Mouse (Mus musculus) activated CD4-positive, CD25-positive, alpha-beta regulatory T cell, adult 4 months (primary cell): ENCODE measurements around the gene Gm17334. TPM values are rescaled to one million over a fixed set of nuclear protein-coding genes. Genes with fewer than 3 reads are reported as not detected.
"Not testable (repeated sequence)": the region's sequence is repeated elsewhere in the genome, so short reads cannot be mapped to it uniquely, and the experiment has no call there.

ENCODE experiments used
- ATAC-seq: one replicate; pipeline ENCODE4 v1.8.0; 2017
- polyA plus RNA-seq, 2 experiments: library from polyadenylated mRNA; unstranded; fragments of 100-300 nt; shearing (Covaris generic); gene quantifications; one replicate each; pipeline ENCODE4 v1.2.1; 2017

Gene Gm17334
- polyA plus RNA-seq, 2 experiments from 2014 or later, result 4.9 to 6.2 TPM

DNA sequence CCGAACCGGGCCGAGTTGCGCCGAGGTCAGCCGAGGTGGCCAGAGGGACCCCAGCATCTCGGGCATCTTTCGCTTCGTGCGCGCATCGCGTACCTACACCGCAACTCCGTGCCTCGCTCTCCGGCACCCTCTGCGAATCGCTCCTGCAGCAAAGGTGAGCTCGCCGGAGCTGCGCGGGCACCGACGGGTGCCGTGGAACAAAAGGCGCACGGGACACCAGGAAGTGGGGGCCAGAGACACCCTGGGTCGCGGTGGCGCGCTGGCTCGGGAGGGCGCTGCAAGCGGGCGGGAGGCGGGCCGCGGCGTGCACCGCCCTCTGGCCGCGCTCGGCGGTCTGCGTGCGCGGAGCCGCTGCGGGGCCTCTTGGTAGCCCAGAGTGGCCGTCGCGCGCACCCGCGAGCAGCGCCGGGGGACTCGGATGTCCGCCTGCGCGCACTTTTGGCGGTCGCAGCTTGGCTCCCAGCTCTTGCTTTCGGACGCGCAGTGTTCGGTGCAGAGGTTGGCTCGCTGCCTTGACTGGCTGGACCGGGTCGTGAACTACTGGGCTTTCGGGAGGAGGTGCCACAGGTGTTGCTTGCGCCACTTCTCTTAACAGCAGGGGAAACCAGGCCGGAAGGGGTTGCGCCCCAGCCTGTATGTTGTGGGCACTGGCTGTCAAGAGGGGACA lies 2.7 kb downstream of the Gm17334 start:
- ATAC-seq, result peak; percentile 11

DNA sequence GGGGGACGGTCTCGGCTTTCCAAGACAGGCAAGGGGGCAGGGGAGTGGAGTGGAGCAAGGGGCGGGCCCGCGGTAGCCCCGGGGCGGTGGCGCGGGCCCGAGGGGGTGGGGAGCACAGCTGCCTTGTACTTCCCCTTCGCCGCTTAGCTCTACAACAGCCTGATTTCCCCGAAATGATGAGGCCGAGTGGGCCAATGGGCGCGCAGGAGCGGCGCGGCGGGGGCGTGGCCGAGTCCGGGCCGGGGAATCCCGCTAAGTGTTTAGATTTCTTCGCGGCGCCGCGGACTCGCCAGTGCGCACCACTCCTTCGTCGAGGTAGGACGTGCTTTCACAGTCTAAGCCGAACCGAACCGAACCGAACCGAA lies 3.2 kb downstream of the Gm17334 start, which contains the start of gene Irf1:
Gene Irf1 (plus strand): TSS at position 255 of the 365 bp plus-strand sequence.
- ATAC-seq, result peak; percentile 88

DNA sequence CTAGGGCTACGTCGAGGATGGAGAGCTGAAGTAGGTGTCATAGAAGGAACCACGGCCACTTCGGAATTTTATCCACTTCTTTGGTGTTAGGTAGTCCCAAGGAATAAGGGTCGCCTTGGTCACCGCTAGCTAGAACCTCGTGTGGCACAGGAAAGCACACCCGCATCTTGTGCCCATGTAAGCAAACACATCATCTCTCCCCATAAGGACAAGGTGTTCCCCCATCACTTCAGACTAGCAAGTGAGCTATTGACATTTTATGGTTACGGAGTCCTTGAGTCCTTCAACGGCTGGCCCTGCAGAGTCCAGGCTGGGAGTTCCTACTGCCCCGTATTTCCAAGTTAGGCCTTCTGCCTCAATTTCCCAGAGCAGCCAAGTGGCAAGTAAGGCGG lies 3.8 kb downstream of the Gm17334 start:
- ATAC-seq, result no peak

DNA sequence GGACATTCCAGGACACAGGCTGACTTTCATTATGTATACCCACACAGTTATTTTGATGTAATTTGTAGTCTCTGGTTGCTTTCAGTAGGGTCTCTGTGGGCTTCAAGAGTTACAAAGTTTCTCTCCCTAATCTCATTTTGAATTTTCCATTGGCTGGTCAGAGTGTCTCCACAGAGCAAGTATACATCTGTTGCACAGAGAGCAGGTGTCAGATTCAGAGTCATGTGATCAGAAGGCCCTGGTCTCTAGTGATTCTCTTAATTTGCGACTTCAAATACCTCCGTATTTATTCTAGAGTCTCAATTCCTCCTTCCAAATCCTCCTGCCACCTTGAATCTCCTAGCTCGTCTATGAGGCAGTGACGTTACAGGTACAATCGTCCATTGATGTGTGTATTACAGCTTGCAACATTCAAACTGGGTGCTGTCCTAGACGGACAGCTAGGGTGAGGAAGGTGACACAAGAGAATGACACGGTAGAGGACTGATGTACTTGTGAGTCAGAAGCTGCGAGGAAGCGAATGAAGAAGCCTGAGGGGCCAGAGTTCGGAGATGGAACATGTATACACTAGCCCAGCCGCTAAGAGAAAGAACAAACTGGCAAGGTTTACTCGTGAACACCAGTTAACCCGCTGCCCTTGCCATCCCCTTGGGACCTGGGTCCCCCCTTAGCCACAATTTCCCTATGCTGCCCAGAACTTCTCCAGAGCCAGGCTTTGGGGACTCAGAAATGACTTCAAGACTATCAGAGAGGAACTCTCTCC lies 4.4 kb downstream of the Gm17334 start:
- ATAC-seq, result no peak

DNA sequence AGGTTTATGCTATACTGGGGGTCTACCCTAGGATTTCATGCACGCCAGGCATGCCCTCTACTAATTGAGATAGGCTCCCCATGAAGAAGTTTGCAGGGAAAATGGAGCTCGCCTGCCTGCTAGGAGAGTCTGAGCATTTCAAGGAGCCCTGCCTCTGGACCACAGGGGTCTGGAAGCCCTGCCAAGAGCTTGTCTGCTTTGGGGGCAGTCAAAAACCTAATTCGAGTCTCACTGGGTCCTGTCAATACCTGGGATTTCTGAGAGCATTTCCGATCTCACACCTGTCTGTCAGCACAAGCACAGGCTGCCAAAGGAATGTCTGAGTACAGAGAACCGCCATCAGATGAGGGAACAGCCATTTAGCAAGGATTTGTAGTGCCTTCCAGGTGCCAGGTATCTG lies 8.4 kb downstream of the Gm17334 start:
- no peak for ATAC-seq

DNA sequence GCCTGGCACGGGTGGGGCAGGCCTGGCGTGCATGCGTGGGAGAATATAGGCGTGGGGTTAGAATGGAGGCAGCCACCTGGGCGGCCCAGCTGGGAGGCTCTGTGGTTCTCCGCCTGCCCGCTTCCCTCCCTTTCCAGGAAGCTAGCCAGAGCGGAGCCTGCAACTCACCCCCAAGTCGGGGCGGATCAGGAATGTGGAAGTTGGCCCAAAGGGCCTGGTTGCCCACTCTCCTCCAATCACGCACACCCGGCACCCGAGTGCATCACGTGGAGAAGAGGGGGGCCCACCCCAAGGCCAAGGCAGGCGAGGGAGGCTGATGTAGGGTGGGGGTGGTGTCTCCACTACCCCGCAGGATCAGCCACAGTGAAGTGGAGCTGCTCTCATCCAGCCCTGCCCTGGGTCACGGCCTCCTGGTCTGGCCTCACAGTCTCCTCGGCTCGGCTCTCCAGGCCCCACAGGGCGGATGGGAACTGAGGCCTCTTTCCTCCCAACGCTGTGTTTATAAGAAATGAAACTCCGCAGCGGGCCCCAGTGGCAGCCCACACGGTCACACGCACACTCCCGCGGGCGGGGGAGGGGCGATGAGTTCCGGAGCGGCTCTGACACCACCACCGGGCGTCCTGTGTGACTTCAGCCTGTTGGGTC lies 9.4 kb downstream of the Gm17334 start:
- ATAC-seq, result peak; percentile 79

DNA sequence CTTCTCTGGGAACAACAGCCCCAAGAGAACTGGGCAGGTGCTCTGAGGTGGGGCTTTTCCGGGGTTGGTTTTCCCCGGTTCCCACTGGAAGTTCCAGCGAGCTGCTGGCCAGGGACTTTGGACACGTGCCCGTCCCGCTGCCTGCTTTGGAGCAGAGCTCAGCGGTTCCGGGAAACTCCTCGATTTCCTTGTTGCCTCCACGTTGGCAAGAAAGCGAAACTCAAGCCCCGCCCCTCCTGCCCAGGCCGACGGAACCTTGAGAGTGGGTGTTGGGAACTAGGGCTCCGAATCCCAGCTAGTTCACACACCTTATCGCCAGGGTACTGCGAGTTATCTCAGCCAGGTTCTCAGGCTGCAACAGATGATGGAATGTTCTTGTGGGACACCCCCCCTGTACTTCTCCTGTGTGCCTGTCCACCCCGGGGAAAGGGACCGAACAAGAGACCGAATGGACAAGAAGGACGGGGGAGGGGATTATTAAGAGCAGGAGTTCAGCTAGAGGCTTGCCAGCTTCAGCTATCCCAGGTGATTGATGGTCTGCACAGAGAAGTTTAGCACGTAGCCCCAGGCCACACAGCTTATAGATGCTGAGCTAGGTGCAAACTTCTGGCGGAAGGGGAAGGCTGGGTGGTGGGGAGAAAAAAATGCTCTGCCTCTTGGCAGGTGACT lies 10.0 kb downstream of the Gm17334 start:
- ATAC-seq, result peak; percentile 5

DNA sequence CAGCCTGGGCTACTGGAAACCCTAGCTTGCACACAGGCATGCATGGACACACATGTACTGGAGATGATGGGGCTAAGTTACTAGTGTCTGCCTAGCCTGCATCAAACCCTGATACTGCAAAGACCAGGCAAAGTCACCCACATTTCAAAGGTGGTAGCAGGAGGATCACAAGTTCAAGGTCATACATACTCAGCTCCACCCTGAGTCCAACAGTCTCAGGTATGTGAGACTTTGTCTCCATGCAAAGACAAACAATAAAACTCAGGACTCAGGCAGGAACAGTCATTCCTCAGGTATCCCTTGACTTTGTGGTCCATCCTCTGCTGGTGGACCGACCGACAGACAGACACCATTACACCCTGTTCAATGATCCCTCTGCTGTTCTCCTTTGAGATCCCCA lies 10.6 kb downstream of the Gm17334 start:
- no peak for ATAC-seq

DNA sequence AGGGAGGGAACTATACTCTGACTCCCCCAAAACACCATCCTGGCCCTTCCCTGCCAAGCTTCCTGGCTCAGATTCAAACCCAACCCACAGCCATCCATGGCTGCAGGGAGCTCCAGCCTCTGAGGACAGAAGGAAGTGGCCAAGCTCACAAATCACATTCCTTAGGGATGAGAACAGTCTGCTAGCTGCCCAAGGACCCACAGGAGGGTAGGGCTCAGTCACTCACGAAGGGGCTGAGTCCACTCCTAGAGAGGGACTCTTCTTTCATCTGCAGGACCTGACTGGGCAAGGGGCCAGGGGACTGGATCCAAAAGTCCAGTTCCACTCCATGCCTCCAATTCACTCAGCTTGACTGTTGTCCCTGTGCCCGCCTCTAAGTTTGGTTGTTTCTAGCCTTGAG lies 11.2 kb downstream of the Gm17334 start:
- ATAC-seq, result no peak

DNA sequence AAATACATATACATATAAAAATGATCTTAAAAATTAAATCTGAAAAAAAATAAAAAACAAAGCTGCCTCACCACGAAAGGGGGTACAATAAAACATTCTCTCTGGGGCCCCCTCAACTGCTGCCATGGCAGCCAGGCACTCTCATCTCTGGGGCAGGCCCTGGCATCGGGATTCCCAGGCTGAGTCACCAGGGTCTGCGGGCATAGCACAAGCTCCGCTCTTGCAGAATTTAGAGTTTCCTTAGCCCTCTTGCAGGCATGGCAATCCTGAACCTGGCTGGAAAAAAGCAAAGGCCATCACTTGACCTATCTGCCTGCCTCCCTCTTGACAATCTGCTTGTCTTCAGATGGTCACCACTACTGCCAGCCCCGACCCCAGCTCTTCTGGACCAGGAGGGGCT lies 11.7 kb downstream of the Gm17334 start:
- no peak for ATAC-seq

DNA sequence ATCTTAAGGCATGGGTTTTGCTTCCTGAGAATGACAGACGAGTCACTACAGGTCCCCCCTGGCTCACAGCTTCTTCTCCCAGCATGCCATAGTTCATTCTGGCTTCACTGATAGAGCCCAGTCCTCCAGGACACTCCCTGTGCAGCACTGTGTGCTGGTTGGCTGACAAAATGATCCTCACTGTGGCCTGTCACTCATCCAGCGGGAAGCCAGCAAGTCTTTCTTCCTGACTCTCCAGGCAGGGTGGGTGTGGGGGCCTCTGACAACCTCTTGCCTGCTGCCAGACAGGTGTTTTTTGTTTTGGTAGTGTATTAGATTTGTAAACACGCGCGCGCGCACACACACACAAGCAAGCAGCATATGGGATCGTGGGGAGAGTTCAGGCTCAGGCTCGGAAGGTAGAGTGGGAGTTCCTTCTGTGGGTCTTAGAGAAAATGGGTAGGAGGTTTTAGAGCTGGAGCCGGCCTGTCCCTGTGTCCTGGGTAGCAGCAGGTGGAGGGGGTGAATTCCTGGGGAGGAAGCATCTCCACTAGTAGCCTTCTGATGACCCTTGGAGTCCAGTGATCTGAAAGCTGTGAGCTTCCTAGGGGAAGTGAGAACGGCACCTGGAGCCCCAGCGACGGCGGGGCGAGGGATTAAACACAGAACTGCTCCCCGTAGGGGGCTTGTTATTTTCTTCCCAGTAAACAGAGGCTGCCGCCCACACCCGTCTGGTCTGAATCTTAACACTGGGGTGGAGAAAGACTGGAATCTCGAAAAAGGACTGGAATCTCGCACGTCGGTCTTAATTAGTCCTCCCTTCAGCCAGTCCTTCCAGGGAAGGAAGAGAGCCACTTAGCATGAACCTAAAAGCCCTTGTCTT lies 13.2 kb downstream of the Gm17334 start:
- no peak for ATAC-seq

DNA sequence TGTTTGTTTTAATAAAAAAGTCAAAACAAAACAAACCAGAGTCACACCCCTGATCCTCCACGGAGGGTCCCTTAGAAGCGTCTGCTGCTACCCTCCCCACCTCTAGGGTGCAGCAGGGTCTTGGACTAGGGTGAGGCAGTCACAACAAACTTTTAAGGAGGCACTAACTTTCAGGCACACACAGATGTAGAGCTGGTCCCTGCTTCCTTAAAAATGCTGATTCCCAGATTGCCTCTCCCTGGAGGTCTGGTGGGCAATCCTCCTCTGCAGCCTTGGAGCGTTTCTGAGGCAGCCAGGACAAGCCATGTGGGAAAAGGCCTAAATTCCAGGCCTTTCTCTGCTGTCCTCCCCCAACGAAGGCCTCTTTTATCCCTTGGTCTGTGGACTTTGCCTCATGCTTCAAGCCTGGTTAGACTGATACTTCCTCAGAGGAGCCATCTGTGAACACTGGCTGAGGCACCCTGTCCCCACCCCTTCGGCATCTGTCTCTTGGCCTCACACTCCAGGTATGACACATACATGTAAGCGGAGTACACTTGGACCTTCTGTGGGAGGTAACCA lies 14.1 kb downstream of the Gm17334 start:
- ATAC-seq, result no peak

DNA sequence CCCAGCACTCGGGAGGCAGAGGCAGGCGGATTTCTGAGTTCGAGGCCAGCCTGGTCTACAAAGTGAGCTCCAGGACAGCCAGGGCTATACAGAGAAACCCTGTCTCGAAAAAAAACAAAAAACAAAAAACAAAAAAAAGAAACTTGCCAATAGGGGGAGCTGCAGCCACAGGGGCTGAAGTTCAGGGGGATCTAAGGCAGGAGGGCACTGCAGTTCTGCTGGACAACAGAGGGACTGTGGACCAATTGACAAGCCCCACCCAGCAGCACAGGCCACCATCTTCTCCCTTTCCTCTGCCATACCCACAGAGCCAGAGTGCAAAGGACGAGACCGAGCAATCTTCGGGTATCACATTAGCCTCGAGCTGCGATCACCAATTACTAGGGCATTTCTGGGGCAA lies 15.0 kb downstream of the Gm17334 start:
- not testable (repeated sequence) for ATAC-seq

DNA sequence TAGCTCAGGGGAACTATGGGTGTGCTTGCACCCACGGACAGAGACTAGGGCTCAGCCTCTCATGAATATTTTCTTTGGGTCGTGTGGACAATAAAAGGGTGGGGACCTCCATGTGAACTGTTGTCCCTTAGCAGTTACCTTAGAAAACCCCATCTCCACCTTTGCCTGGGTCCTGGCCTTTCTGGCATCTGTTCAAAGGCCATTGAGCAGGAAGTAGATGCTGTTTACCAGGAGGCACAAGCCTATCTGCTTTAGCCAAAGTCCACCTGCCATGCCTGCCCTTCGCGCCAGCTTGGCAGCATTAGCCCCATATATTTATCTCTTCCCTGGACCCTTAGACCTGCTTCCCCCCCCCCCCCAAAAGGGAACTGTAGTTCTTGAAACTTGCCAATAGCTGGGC lies 15.4 kb downstream of the Gm17334 start:
- no peak for ATAC-seq

DNA sequence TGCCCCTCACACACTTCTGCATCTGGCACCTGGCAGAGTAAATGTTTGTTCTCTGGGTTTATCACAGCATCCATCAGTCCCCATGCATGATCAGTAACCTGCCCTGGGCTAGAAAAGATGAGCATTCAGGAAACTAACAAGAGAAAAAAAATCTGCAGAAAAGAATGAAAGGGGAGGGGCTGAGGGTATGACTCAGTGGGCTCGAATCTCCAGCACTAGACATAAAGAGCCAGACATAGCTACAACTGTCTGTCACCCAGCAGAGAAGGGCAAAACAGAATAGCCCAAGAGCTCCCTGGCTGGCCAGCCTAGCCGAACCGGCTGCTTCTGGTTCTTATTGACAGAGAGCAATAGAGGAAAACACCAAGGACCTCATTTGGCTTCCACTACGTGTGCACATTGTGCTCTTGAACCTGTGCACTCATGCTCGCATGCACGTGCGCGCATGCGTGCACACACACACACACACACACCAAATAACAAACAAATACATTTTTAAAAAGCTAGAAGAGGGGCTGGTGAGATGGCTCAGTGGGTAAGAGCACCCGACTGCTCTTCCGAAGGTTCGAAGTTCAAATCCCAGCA lies 17.9 kb downstream of the Gm17334 start:
- ATAC-seq, result no peak

DNA sequence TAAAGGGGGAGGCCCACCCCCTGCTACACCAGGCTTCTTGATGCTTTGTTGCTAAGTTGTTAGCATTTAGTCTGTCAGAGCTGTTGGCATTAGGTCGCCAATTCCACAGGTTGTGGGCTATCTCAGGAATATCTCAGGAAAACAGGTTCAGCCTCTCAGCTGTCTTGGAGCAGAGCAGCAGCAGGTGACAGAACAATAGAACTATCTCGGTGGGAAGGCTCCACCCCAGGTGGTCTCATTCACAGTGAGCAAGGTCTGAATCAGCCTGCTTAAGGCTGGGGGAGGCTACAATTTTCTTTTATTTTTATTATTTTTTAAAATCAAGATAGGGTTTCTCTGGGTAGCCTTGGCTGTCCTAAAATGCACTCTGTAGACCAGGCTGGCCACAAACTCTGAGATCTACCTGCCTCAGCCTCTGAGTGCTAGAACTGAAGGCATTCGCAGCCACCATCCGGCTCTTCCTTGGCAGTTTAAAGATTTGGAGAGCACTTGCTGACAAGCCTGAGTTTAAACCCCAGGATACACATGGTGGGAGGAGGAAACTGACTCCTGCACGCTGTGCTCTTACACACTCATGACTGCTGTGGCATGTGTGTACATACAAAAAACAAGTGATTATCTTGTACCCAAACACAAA lies 23.2 kb downstream of the Gm17334 start:
- ATAC-seq, result no peak

DNA sequence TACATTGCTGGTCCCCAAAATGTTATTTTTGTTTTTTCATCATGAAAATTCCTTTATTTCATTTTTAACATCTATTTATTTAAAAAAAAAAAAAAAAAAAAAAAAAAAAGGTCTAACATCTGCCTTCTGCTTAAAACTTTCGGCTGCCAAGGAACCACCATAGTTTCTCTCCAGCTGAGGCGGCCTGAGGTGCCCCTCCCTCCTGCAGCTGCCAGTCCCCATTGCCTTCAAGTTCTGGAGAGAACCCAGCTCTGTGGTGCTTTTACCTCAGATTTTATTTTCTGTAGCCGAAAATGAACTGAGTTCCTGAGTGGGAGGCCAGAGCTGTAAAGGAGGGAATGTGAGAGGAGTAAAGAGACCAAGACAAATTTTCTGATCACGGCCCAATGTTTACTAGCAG lies 23.7 kb downstream of the Gm17334 start:
- ATAC-seq, result no peak

DNA sequence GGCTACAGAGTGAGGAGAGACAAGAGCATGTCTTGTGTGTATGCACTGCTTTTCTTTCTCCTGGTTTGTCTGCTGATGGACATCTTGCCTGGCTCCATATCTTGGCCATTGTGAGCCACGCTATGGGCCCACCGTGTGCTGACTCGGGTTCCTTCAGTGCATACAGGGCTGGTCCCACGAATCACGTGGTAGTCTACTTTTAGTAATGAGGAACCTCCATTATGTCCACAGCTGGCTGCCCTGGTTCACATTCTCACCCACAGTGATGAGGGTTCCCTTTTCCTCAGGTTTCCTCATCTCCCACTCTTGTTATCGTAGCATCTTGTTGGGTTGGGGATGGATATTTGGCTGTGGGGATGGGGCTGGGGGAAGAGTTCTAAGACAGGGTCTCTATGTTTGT lies 24.4 kb downstream of the Gm17334 start:
- no peak for ATAC-seq

DNA sequence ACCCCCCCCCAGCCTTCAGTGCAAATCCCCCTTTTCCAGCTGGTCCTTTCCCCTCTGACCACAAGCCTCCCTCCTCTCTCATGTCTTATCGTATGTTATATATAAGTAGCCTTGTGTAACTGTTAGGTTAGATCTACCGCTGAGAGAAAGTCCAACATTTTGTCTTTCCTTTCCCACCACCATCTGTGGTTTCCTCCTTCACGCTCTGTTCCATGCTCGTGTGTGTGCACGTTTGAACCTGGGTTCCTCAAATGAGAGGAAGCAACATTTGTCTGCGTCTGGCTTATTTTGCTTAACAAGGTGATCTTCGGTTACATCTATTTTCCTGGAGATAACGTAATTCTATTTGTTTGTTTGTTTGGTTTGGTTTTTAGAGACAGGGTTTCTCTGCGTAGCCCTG lies 25.0 kb downstream of the Gm17334 start:
- no peak for ATAC-seq

DNA sequence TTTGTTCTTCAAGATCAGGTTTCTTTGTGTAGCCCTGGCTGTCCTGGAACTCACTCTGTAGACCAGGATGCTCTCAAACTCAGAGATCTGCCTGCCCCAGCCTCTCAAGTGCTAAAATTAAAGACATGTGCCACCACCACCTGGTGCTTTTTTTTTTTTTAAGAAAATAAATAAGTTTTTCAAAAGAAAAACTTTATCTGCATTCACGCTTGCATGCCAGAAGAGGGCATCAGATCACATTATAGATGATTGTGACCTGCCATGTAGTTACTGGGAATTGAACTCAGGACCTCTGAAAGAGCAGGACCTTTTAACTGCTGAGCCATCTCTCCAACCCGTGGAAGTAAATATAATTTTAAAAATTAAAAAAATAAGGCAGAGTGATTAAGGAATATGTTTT lies 27.7 kb downstream of the Gm17334 start:
- ATAC-seq, result no peak

DNA sequence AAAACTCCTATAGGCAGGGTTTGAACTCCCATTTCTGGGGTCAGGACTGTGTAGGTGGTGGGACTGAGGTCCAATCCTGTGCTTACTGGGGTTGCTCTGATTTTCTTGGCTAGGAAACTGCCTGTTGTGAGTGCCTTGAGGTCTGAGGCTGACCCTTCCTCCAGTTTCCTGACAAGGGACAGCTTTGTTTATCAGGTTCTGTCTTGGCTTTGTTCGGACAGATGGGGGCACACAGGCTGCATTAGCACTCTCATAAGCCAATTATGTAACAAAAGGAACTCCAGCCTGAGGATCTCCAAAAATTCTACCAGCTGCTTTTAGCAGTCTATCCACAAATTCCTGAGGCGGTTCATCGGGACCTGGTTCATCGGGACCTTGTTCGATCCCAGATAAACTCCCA lies 30.6 kb downstream of the Gm17334 start:
- no peak for ATAC-seq
